Mouse (Mus musculus) Patski (cell line): Measurements from ENCODE around the gene Fbxo17. TPM values are rescaled to one million over a fixed set of nuclear protein-coding genes. Genes with fewer than 3 reads are reported as not detected.

ENCODE experiments used
- ATAC-seq: fragments of 100-300 bp; one replicate; pipeline ENCODE4 v1.8.0; 2021
- CTCF ChIA-PET: fragments of 350-600 bp; sonication (Branson Sonifier 250); formaldehyde crosslinking; loops from one replicate; lab custom pipeline; 2022; ENCODE audit warnings: inconsistent platforms; lab: Charles Lee
- POLR2A ChIA-PET: fragments of 350-600 bp; sonication (Branson Sonifier 250); formaldehyde crosslinking; loops from one replicate; lab custom pipeline; 2022; ENCODE audit warnings: antibody characterized with exemption, inconsistent platforms; lab: Charles Lee
- DNase-seq: peaks from one replicate; pipeline ENCODE4 v3.0.0-alpha.2; 2011; ENCODE audit warnings: low read depth, low spot score
- H3K27me3 ChIP-seq: fragments of 371-371 bp; one replicate; pipeline ENCODE4 v1.5.1; 2021
- CTCF ChIP-seq: fragments of 100-300 bp; IDR thresholded peaks from one replicate; pipeline ENCODE4 v1.5.1; 2021
- in situ Hi-C: fragments of 300-500 bp; cut with MboI; formaldehyde crosslinking; loops from 3 replicates; pipeline ENCODE4 v1.11.1; 2018; ENCODE audit warnings: low pct_unique_long_range_greater_than_20kb, mixed read lengths
- polyA plus RNA-seq: library from polyadenylated mRNA; unstranded; gene quantifications from one replicate; pipeline ENCODE4 v1.2.3, GENCODE M21; 2021

Fbxo17 gene
- polyA plus RNA-seq, 1 experiment from 2014 or later: 5.9 TPM

DNA sequence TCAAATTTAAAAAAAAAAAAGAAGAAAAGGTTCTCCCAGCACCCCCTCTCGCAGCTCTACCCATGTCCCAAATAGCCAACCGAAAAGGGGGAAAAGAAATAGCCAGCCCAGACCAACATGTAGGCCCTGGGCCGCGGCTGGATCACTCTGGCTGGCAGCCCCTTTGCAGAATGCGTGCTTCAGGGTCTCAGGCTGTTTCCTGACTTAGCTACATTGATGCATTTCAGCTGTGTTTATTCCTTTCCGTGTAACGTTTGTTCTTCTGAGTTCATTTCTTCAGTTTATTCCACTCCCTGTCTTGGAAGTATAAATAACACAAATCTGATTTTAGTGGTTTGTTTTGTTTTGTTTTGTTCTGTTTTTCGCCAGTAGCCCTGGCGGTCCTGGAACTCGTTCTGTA lies 1.1 kb downstream of the Fbxo17 start:
- ChIA-PET CTCF (interaction anchor here (1.0 kb wide), 1 partner anchor 24 kb away, joined by 3 read pairs; the partner anchor contains the start of genes Mrps12 and Sars2), POLR2A (no interaction called here)
- in situ Hi-C loops: no loop called here
- TF ChIP-seq CTCF: no peak
- no peak for DNase-seq
- ATAC-seq: no peak
- H3K27me3 ChIP-seq: no peaks in the 10 kb centered on the region

DNA sequence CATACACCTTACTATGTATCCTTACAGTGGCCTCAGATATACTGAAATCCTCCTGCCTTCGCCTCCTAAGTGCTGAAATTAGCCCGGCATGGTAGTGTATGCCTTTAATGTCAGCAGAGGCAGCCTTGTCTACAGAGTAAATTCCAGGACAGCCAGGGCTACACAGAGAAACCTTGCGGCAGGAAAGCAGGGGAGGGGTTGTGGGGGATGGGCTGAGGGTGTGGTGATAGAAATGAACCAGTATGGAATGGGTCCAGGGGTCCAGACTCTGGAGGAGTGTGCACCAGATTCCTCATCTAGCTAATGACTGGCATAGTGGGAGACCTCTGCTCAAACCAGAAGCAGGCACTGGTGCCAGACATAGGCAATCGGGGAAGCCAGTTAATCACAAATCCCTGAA lies 2.6 kb downstream of the Fbxo17 start:
- no peak for DNase-seq
- H3K27me3 ChIP-seq: no peaks in the 10 kb centered on the region
- TF ChIP-seq CTCF: no peak
- in situ Hi-C loops: no loop called here
- ChIA-PET POLR2A (interaction anchor here (0.8 kb wide), 1 partner anchor 50 kb away, joined by 6 read pairs; no protein-coding TSS in a partner anchor), CTCF (interaction anchor here (0.7 kb wide), 1 partner anchor 11 kb away, joined by 3 read pairs; no protein-coding TSS in a partner anchor)
- ATAC-seq: no peak

DNA sequence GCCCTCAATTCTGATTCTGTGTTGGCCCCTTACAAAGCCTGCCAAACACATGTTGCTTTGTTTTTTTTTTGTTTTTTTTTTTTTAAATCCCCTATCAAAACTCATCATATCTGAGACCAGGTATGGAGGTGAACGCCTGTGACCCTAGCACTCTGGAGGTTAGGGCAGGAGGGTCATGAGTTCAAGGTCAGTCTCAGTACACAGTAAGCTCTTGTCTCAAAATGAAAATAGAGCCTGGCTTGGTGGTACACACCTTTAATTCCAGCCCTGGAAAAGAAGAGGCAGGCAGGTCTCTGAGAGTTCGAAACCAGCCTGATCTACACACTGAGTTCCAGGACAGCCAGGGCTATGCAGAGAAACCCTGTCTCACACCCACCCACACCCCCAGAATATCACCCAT lies 3.0 kb downstream of the Fbxo17 start:
- no peak for TF ChIP-seq CTCF
- no peaks in the 10 kb centered on the region for H3K27me3 ChIP-seq
- ATAC-seq: no peak
- ChIA-PET CTCF (no interaction called here), POLR2A (no interaction called here)
- no peak for DNase-seq
- in situ Hi-C loops: no loop called here

DNA sequence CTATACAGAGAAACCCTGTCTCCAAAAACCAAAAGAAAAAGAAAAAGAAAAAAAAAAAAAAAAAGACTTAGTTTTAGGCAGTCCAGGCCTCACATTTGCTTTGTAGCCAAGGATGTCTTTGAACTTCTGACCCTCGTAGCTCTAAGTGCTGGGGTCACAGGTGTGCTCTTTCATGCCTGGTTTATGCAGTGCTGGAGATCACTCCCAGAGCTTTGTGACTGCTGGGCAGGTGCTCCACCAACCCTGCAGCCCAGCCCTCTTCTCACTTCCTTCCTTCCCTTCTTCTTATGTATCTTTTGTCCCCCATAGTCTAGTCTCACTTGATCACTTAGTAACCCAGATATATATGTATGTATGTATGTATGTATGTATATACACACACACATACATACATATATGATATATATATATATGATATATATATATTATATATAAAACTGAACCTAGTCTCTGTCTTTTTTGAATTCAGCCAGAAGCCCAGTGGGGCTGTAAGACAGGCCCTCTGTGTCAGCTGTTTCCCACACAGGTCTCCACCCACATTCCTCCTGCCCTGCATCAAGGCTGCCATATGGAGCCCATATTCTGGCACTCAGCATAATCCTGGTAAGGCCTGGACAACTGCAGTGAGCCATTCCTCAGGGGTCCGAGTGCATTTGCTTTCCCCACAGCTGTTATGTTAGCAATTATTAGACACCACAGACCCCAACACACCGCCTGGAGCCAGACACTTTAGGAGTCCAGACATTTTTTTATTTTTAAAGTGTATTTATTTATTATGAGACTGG lies 4.3 kb downstream of the Fbxo17 start:
- DNase-seq (no peak), ATAC-seq (no peak)
- ChIA-PET POLR2A (no interaction called here), CTCF (no interaction called here)
- in situ Hi-C loops: no loop called here
- no peaks in the 10 kb centered on the region for H3K27me3 ChIP-seq
- no peak for TF ChIP-seq CTCF

DNA sequence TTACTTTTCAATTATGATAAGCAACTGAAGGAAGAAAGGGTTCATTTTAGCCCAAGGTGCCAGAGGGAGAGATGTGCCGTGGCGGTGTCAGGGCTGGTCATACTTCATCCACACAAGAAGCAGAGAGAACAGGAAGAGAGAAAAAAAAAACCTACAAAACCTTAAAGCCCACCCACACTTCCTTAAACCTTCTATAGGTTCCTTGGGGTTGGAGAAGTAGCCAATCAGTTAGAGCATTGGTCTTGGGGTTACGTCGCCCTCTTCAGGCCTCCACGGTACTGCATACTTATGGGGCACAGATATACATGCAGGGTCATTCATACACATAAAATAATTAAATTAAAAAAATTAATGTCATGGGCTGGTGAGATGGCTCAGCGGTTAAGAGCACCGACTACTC lies 5.5 kb downstream of the Fbxo17 start:
- peak; percentile 37 for TF ChIP-seq CTCF
- no peaks in the 10 kb centered on the region for H3K27me3 ChIP-seq
- ATAC-seq (no peak), DNase-seq (no peak)
- in situ Hi-C loops: no loop called here
- ChIA-PET POLR2A (no interaction called here), CTCF (no interaction called here)

DNA sequence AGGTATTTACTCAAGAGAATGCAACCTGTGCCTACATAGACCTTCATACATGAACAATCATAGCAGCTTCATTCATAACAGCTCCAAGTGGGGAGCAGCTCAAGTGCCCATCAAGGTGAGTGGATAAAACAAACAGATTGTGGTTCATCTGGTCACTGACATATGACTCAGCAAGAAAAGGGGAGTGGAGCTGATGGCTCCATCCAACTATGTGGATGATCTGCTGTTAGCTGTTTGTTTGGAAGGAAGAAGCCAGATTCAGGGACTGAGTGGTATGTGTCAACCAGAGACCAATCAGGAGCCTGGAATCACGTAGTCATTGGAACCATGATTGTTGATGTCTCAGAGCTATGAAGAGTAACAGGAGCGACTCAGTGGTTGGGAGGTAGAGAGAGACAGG lies 8.0 kb downstream of the Fbxo17 start:
- ATAC-seq (no peak), DNase-seq (no peak)
- POLR2A ChIA-PET: no interaction called here
- CTCF ChIA-PET: no interaction called here
- H3K27me3 ChIP-seq: no peaks in the 10 kb centered on the region
- in situ Hi-C loops: loop anchor here (5.0 kb wide), 2 partner anchors 122 to 282 kb away; no protein-coding TSS in a partner anchor
- no peak for TF ChIP-seq CTCF

DNA sequence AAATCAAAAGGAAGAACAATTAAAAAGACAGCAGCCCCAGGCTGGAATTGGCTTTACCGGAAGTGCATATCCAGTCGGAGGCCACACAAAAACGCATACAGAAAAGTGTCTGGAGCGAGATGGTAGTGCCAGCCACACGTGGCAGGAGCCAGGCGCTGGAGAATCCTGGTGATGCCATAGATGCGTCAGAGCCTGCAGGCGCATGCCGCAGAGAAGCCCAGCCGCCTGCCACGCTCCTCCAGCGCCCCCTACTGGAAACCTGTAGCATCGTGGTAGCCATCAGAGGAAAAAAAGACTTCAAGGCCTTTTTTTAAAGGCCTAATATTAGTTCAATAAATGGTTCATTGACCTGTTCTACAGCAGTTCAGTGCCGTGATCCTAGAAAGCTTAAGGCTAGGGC lies 10.0 kb downstream of the Fbxo17 start:
- CTCF ChIA-PET: interaction anchor here (1.0 to 1.2 kb wide), 2 partner anchors 36 to 285 kb away, joined by 3 read pairs; no protein-coding TSS in a partner anchor
- peak; percentile 30 for DNase-seq
- ATAC-seq: peak; percentile 24
- no peaks in the 10 kb centered on the region for H3K27me3 ChIP-seq
- in situ Hi-C loops: loop anchor here (5.0 kb wide), 2 partner anchors 124 to 284 kb away; no protein-coding TSS in a partner anchor
- POLR2A ChIA-PET: no interaction called here
- TF ChIP-seq CTCF: peak; percentile 95

DNA sequence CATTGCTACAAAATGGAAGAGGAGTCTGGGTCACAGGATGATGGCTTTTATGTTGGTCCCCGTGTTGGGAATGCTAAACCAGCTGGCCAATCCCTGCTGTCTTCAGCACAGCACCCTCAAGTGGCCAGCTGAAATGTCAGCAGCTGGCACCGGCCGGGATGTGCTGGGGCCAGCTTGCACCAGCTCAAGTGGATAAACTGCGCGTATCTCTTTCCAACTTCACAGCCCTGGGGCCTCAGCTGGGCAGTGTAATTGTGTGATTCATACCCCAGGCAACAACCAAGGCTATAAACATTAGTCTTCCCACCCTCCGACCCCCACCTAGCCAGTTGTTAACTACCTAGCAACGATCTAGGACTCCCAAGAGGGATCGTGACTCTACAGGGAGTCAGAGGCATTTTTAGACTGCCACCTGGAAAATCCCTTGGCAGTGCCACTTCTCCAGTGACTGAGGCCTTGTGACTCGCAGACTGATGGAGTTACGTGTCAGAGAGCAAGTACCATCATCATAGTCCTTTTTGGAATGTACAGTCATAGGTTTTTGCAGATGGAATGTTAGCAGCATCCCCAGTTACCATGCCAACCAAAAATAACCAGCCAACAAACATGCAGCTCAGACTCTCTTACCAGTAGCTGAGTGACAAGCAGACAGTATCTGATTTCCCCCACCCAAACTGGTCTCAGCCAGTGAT lies 11.2 kb downstream of the Fbxo17 start:
- no peaks in the 10 kb centered on the region for H3K27me3 ChIP-seq
- ChIA-PET POLR2A (no interaction called here), CTCF (interaction anchor here (0.9 to 1.4 kb wide), 8 partner anchors 14 to 288 kb away, joined by 3 to 5 read pairs (median 3); partner anchors contain the start of genes Mrps12 and Sars2)
- DNase-seq (peak; percentile 65), ATAC-seq (peak; percentile 76)
- no peak for TF ChIP-seq CTCF
- in situ Hi-C loops: loop anchor here (5.0 kb wide), 2 partner anchors 125 to 285 kb away; no protein-coding TSS in a partner anchor

DNA sequence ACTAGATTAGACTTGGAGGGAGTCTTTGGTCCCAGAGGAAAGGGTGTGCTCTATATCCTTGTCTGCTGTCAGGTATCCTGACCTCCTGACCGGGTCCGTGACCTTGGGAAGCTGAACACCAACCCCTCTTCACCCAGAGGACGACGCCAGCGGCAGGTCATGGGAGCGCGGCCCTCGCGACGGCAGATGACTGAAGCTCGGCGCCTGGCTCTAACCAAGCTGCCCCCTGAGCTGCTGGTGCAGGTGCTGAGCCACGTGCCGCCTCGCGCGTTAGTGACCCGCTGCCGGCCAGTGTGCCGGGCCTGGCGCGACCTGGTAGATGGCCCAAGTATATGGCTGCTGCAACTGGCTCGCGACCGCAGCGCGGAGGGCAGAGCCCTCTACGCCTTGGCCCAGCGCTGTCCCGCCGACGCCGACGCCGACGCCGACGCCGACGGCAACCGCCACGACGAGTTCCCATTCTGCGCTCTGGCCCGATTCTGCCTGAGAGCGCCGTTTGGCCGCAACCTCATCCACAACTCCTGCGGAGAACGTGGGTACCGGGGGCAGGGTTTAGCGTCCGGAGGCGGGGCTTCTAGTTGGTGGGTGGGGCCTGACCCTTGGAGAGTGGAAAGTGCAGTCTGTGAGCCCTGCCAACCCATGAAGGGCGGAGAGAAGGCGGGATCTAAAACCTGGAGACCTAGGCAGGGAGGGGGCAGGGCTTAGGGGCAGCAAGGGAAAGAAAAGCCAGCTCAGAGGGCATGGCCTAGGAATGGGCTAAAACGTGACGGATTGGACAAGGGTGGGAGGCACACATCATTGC lies 15.9 kb downstream of the Fbxo17 start:
- no peaks in the 10 kb centered on the region for H3K27me3 ChIP-seq
- in situ Hi-C loops: no loop called here
- DNase-seq (no peak), ATAC-seq (no peak)
- ChIA-PET POLR2A (no interaction called here), CTCF (no interaction called here)
- no peak for TF ChIP-seq CTCF

DNA sequence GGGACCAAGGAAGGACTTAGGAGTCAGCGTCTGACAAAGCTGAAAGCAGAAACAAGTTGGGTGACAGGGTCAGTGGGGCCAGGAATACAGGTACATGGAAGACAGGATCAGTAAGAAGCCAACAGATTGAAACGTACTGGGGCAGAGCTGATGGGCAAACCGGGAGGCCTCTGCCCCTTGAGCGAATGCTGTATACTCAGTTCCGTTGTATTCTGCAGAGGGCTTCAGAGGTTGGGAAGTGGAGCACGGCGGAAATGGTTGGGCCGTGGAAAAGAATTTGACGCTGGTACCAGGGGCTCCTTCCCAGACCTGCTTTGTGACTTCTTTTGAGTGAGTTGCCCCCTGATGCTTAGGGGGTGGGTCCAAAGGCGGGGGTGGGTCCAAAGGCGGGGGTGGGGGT lies 16.6 kb downstream of the Fbxo17 start:
- ATAC-seq (no peak), DNase-seq (no peak)
- in situ Hi-C loops: no loop called here
- no peaks in the 10 kb centered on the region for H3K27me3 ChIP-seq
- CTCF ChIA-PET: no interaction called here
- no peak for TF ChIP-seq CTCF
- POLR2A ChIA-PET: no interaction called here
